Mouse (Mus musculus) forebrain, embryonic 12.5 days (tissue): ENCODE data around the gene Hrh1. TPM values are rescaled to one million over a fixed set of nuclear protein-coding genes. Genes with fewer than 3 reads are reported as not detected.

Source experiments
- ATAC-seq: fragments of 200-750 bp; cut with Nextera tagmentation; 2 replicates; pipeline ENCODE4 v1.8.0; 2017; ENCODE audit warnings: moderate TSS enrichment; ENCODE audit not compliant: low FRiP score
- H3K27ac ChIP-seq: fragments of 300-500 bp; sonication (generic); 2 replicates; pipeline ENCODE4 v1.5.1; 2016; ENCODE audit warnings: mild to moderate bottlenecking
- H3K27me3 ChIP-seq: fragments of 300-500 bp; sonication (generic); 2 replicates; pipeline ENCODE4 v1.6.1; 2016; ENCODE audit warnings: mild to moderate bottlenecking
- H3K36me3 ChIP-seq: fragments of 300-500 bp; sonication (generic); replicated peaks from 2 replicates; pipeline ENCODE4 v1.6.1; 2016; ENCODE audit warnings: mild to moderate bottlenecking
- H3K4me1 ChIP-seq: fragments of 300-500 bp; sonication (generic); 2 replicates; pipeline ENCODE4 v1.6.1; 2016
- H3K4me2 ChIP-seq: fragments of 300-500 bp; sonication (generic); 2 replicates; pipeline ENCODE4 v1.6.1; 2016; ENCODE audit warnings: mild to moderate bottlenecking, moderate library complexity
- H3K4me3 ChIP-seq: fragments of 300-500 bp; sonication (generic); replicated peaks from 2 replicates; pipeline ENCODE4 v1.5.1; 2016; ENCODE audit warnings: mild to moderate bottlenecking
- H3K9ac ChIP-seq: fragments of 300-500 bp; sonication (generic); 2 replicates; pipeline ENCODE4 v1.6.1; 2016; ENCODE audit warnings: mild to moderate bottlenecking
- H3K9me3 ChIP-seq: fragments of 300-500 bp; sonication (generic); 2 replicates; pipeline ENCODE4 v1.6.1; 2016
- WGBS: fragments of 180-500 bp; shearing (Covaris S2); methylation state at CpG from one replicate; pipeline ENCODE4 v1.1.7; 2016; 5-methylcytosine and 5-hydroxymethylcytosine counted together
- polyA plus RNA-seq: library from polyadenylated mRNA; unstranded; fragments of >200 nt; fragmentation: Nextera tagmentation; extraction: Ambion mirVana; gene quantifications from 2 replicates; pipeline ENCODE4 v1.2.1, GENCODE M21; 2016

Gene Hrh1
- polyA plus RNA-seq, 1 experiment from 2014 or later, result 0.15 TPM

DNA sequence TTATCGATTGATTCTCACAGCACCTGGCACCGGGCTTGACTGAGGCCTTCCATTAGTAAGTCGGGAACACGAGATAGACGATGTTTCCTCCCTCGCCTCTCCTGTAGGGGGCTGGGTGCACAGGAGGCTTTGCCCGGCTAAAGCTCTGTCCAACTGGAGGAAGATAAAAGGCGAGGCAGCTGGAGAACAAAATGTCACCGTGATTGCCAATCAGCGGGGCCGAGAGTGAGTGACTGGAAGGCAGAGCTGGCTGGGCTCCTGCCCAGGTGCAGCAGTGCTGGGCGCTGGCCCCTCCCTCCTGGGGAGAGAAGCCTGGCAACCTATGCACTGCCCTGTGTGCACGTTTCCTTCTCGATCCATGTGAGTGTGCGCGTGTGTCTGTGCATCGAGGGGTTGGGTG, 10.5 kb downstream of the Hrh1 start:
- H3K9ac ChIP-seq, result no peak overlapping the region
- no peak overlapping the region for H3K4me3 ChIP-seq
- no peak overlapping the region for H3K4me2 ChIP-seq
- H3K36me3 ChIP-seq, result no peaks in the 10 kb centered on the region
- no peak for ATAC-seq
- peaks cover 8% of the 10 kb centered on the region for H3K27me3 ChIP-seq
- H3K27ac ChIP-seq, result no peak overlapping the region
- WGBS, result 48% methylated on average over 17 of the region's 17 CpGs
- no peaks in the 10 kb centered on the region; the same call in 1 of the 2 replicates for H3K4me1 ChIP-seq
- H3K9me3 ChIP-seq, result no peaks in the 10 kb centered on the region

GRCm38 (mm10) chr6:114411913-114412312, 14.2 kb downstream of the Hrh1 start:
- no peak for ATAC-seq
- Histone ChIP-seq H3K4me3 (no peak overlapping the region), H3K9ac (no peak overlapping the region), H3K9me3 (no peaks in the 10 kb centered on the region), H3K27me3 (peaks cover 8% of the 10 kb centered on the region), H3K27ac (no peak overlapping the region), H3K4me1 (peaks cover 7% of the 10 kb centered on the region), H3K36me3 (no peaks in the 10 kb centered on the region), H3K4me2 (no peak overlapping the region)
- WGBS, result 56% methylated on average over 8 of the region's 8 CpGs

DNA sequence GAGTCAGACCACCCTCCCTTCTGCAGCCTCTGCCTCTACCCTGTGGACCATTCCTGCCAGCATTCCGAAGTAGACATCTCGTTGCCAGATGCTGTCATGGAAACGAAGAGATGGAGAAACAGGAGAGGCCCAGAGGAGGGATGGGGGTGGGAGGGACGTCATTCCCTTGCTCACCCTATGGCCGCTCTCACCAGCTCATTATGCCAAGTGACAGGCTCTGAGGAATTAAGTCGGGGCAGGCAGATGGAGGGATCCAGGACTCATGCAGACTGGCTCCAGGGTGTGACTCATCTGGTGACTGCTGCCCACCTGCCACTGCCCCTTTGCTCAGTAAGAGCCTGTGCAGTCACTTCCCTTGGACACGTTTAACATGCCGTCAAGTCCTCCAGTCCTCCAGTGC, 16.8 kb downstream of the Hrh1 start:
- WGBS, result 58% methylated on average over 8 of the region's 8 CpGs
- peaks cover 7% of the 10 kb centered on the region for H3K4me1 ChIP-seq
- H3K27me3 ChIP-seq, result no peaks in the 10 kb centered on the region
- no peak overlapping the region for H3K4me2 ChIP-seq
- H3K9ac ChIP-seq, result no peak overlapping the region
- ATAC-seq, result peak; percentile 36; the same call in 1 of the 2 replicates
- no peak overlapping the region for H3K27ac ChIP-seq
- H3K9me3 ChIP-seq, result no peaks in the 10 kb centered on the region
- H3K36me3 ChIP-seq, result no peaks in the 10 kb centered on the region
- no peak overlapping the region for H3K4me3 ChIP-seq

DNA sequence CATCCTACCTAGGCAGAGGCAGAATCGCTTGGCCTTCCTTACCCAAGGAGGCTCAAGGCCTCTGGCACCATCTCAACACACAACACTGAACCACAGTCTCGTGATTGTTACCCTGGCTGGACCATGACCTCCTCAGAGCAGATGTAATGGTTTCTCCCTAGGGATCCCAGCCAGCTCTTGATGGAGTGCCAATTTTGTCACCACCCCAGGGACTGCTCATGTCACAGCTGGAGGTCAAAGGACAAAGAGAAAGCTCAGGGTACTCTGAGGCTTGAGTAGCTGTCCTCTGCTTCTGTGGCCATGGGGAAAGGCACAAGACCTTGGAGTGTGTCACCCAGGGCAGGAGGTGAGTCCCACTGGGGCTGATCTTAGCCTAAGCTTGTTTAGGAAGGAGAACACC, 20.3 kb downstream of the Hrh1 start:
- 88% methylated on average over 2 of the region's 2 CpGs for WGBS
- Histone ChIP-seq H3K27ac (no peak overlapping the region), H3K4me3 (no peak overlapping the region), H3K9ac (no peak overlapping the region), H3K36me3 (no peaks in the 10 kb centered on the region), H3K27me3 (no peaks in the 10 kb centered on the region), H3K4me1 (peaks cover 7% of the 10 kb centered on the region), H3K4me2 (no peak overlapping the region), H3K9me3 (no peaks in the 10 kb centered on the region)
- no peak for ATAC-seq

DNA sequence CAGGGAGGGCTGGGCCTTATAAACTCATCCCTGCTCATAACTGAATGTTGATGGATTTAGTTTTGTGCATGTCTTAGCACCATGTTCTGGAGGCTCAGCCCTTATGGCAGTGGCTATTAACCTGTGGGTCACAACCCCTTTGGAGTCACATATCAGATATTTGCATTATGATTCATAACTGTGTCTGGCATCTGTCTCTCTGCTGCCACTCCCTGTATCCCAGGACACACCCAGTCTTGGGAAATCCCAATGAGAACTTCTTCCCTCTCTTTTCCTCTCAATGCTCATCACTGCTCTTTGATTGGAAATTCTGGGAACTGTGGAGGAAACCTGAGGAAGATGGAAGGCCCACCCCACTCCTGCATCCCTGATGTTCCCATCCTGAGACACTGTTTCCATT, 23.3 kb downstream of the Hrh1 start:
- H3K9me3 ChIP-seq, result no peaks in the 10 kb centered on the region
- H3K9ac ChIP-seq, result no peak overlapping the region
- no peaks in the 10 kb centered on the region for H3K4me1 ChIP-seq
- no peaks in the 10 kb centered on the region for H3K36me3 ChIP-seq
- H3K4me3 ChIP-seq, result no peak overlapping the region
- H3K27me3 ChIP-seq, result no peaks in the 10 kb centered on the region
- H3K27ac ChIP-seq, result no peak overlapping the region
- H3K4me2 ChIP-seq, result no peak overlapping the region
- no peak for ATAC-seq

- Histone ChIP-seq H3K36me3 (no peaks in the 10 kb centered on the region), H3K4me2 (no peak overlapping the region), H3K9me3 (no peaks in the 10 kb centered on the region), H3K27me3 (no peaks in the 10 kb centered on the region), H3K27ac (no peak overlapping the region), H3K4me3 (no peak overlapping the region), H3K9ac (no peak overlapping the region), H3K4me1 (peaks cover 5% of the 10 kb centered on the region; the same call in 1 of the 2 replicates)
- no peak for ATAC-seq
- 86% methylated on average over 9 of the region's 9 CpGs for WGBS
Observed at GRCm38 (mm10) chr6:114423051-114423676, 25.4 kb downstream of the Hrh1 start.

DNA sequence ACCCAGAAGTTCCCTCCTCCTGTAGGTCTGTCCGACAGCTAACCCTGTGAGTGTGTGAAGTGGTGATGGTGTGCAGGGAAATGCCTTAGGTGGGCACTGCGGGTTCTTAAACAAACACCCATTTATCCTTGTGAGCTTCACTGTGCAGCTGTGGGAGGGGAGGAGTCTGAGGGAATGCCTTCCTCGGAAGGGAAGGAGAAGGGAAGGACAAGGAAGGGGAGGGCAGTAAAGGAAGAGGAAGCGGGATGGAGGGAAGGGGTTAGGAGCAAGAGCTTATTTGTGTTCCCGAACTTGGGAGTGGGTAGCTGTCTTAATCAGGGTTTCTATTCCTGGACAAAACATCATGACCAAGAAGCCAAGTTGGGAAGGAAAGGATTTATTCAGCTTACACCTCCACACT, 27.6 kb downstream of the Hrh1 start:
- peaks cover 5% of the 10 kb centered on the region; the same call in 1 of the 2 replicates for H3K4me1 ChIP-seq
- H3K27me3 ChIP-seq, result no peaks in the 10 kb centered on the region
- no peak for ATAC-seq
- H3K36me3 ChIP-seq, result no peaks in the 10 kb centered on the region
- H3K9ac ChIP-seq, result no peak overlapping the region
- H3K9me3 ChIP-seq, result no peaks in the 10 kb centered on the region
- H3K27ac ChIP-seq, result no peak overlapping the region
- no peak overlapping the region for H3K4me2 ChIP-seq
- no peak overlapping the region for H3K4me3 ChIP-seq
- 60% methylated on average over 5 of the region's 5 CpGs for WGBS

GRCm38 (mm10) chr6:114427641-114428040, 29.9 kb downstream of the Hrh1 start:
- Histone ChIP-seq H3K27me3 (no peaks in the 10 kb centered on the region), H3K36me3 (no peaks in the 10 kb centered on the region), H3K27ac (no peak overlapping the region), H3K9ac (no peak overlapping the region), H3K9me3 (no peaks in the 10 kb centered on the region), H3K4me3 (no peak overlapping the region), H3K4me2 (no peak overlapping the region), H3K4me1 (peaks cover 6% of the 10 kb centered on the region)
- no peak for ATAC-seq
- 80% methylated on average over 13 of the region's 13 CpGs for WGBS

- Histone ChIP-seq H3K36me3 (no peaks in the 10 kb centered on the region), H3K9me3 (no peaks in the 10 kb centered on the region), H3K27me3 (no peaks in the 10 kb centered on the region), H3K9ac (no peak overlapping the region), H3K27ac (no peak overlapping the region), H3K4me2 (no peak overlapping the region), H3K4me3 (no peak overlapping the region), H3K4me1 (peaks cover 13% of the 10 kb centered on the region)
- no peak for ATAC-seq
- WGBS, result 80% methylated on average over 16 of the region's 16 CpGs
Observed at GRCm38 (mm10) chr6:114428831-114429230, 31.1 kb downstream of the Hrh1 start.

GRCm38 (mm10) chr6:114432591-114432990, 34.9 kb downstream of the Hrh1 start:
- Histone ChIP-seq H3K9ac (no peak overlapping the region), H3K4me3 (no peak overlapping the region), H3K36me3 (no peaks in the 10 kb centered on the region), H3K4me2 (no peak overlapping the region), H3K9me3 (no peaks in the 10 kb centered on the region), H3K27ac (no peak overlapping the region), H3K4me1 (peaks cover 11% of the 10 kb centered on the region), H3K27me3 (no peaks in the 10 kb centered on the region)
- 44% methylated on average over 3 of the region's 3 CpGs for WGBS
- no peak for ATAC-seq

GRCm38 (mm10) chr6:114434524-114434923, 36.8 kb downstream of the Hrh1 start:
- no peaks in the 10 kb centered on the region for H3K27me3 ChIP-seq
- 91% methylated on average over 5 of the region's 5 CpGs for WGBS
- no peak for ATAC-seq
- peaks cover 4% of the 10 kb centered on the region for H3K9me3 ChIP-seq
- no peaks in the 10 kb centered on the region for H3K36me3 ChIP-seq
- H3K9ac ChIP-seq, result no peak overlapping the region
- H3K27ac ChIP-seq, result no peak overlapping the region
- peaks cover 8% of the 10 kb centered on the region for H3K4me1 ChIP-seq
- no peak overlapping the region for H3K4me3 ChIP-seq
- no peak overlapping the region for H3K4me2 ChIP-seq

GRCm38 (mm10) chr6:114440302-114440701, 42.6 kb downstream of the Hrh1 start:
- Histone ChIP-seq H3K4me2 (no peak overlapping the region), H3K27ac (no peak overlapping the region), H3K9me3 (peaks cover 7% of the 10 kb centered on the region), H3K27me3 (0 out of 2 replicates have a peak, but pooled peaks cover 3% of the 10 kb centered on the region), H3K36me3 (no peaks in the 10 kb centered on the region), H3K4me1 (peaks cover 8% of the 10 kb centered on the region; the same call in 1 of the 2 replicates), H3K9ac (no peak overlapping the region), H3K4me3 (no peak overlapping the region)
- ATAC-seq, result no peak
- WGBS, result 50% methylated on average over 2 of the region's 2 CpGs

DNA sequence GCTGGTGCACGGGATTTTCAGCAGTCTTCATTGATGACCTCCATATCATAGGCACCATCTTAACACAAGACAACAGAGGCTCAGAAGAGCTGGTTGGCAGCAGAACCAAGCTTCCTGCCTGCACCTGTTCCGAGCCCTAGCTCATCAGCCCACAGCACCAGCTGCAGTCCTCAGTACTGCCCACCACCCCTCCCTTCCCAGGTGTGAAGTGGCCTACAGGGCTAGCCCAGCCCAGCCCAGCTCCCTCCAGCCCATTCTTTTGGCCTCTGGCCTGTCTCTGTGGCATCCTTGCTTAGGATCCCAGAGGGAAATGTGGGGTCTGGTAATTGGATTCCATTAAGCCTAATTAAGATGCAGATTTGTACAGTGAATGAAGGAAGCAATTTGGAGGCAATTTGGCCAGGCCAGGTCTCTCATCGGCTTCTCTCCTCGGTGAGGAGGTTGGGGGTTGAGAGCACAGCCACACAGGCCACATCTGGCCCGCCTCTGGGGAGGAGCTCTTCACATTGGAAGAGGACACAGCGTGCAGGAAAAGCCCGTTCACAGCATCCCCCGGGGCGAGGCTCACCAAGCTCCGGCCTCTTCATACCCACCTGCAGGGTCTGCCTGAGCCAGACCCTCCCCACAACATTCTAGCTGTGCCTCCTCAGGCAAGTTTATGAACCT, 43.2 kb downstream of the Hrh1 start:
- peaks cover 7% of the 10 kb centered on the region for H3K9me3 ChIP-seq
- no peaks in the 10 kb centered on the region for H3K36me3 ChIP-seq
- H3K27ac ChIP-seq, result no peak overlapping the region
- WGBS, result 35% methylated on average over 10 of the region's 10 CpGs
- no peak overlapping the region for H3K4me2 ChIP-seq
- 0 out of 2 replicates have a peak, but pooled peaks cover 3% of the 10 kb centered on the region for H3K27me3 ChIP-seq
- H3K9ac ChIP-seq, result no peak overlapping the region
- H3K4me3 ChIP-seq, result no peak overlapping the region
- H3K4me1 ChIP-seq, result peaks cover 8% of the 10 kb centered on the region; the same call in 1 of the 2 replicates
- 0 out of 2 replicates have a peak, but pooled peaks have one; percentile 14 for ATAC-seq
